Mouse (Mus musculus) thymus, adult 2 months (tissue): ENCODE results near the gene Meis2.

Experiments
- CTCF ChIP-seq: fragments of 200-500 bp; IDR thresholded peaks from 2 replicates; pipeline ENCODE4 v1.5.1; 2012; ENCODE audit warnings: mild to moderate bottlenecking, control low read depth, low read length, moderate library complexity, borderline replicate concordance; ENCODE audit not compliant: control insufficient read depth, poor library complexity, insufficient read depth; ENCODE audit errors: extremely low read depth
- POLR2A ChIP-seq: fragments of 200-500 bp; IDR thresholded peaks from 2 replicates; pipeline ENCODE4 v1.6.1; 2012; ENCODE audit warnings: mild to moderate bottlenecking, low read length, control low read depth, moderate library complexity; ENCODE audit not compliant: control insufficient read depth, poor library complexity, insufficient read depth; ENCODE audit errors: extremely low read depth

- TF ChIP-seq CTCF = no peak
- TF ChIP-seq POLR2A = no peak
Measured at GRCm38 (mm10) chr2:116018781-116019465, 46.7 kb downstream of the Meis2 start.
